Mouse (Mus musculus) stomach, postnatal 0 days (tissue): ENCODE data around the gene Hivep2. TPM values are rescaled to one million over a fixed set of nuclear protein-coding genes. Genes with fewer than 3 reads are reported as not detected.

Experiments used
- ATAC-seq: fragments of 200-750 bp; cut with Nextera tagmentation; 2 replicates; pipeline ENCODE4 v1.8.0; 2017; ENCODE audit not compliant: low FRiP score, low TSS enrichment
- DNase-seq: peaks from one replicate; pipeline ENCODE4 v3.0.0-alpha.2; 2016; ENCODE audit warnings: low spot score
- H3K27ac ChIP-seq: fragments of 300-500 bp; sonication (generic); replicated peaks from 2 replicates; pipeline ENCODE4 v1.5.1; 2014; ENCODE audit warnings: mild to moderate bottlenecking, control low read depth
- H3K27me3 ChIP-seq: fragments of 300-500 bp; sonication (generic); 2 replicates; pipeline ENCODE4 v1.6.1; 2014; ENCODE audit warnings: low read length; ENCODE audit not compliant: control insufficient read depth, insufficient read depth
- H3K36me3 ChIP-seq: fragments of 300-500 bp; sonication (generic); 2 replicates; pipeline ENCODE4 v1.6.1; 2014; ENCODE audit warnings: low read length, mixed read lengths; ENCODE audit not compliant: control insufficient read depth, insufficient read depth
- H3K4me1 ChIP-seq: fragments of 300-500 bp; sonication (generic); replicated peaks from 2 replicates; pipeline ENCODE4 v1.6.1; 2014; ENCODE audit warnings: antibody characterized with exemption; ENCODE audit not compliant: control insufficient read depth, insufficient read depth
- H3K4me2 ChIP-seq: fragments of 300-500 bp; sonication (generic); replicated peaks from 2 replicates; pipeline ENCODE4 v1.6.1; 2014; ENCODE audit warnings: low read depth, mild to moderate bottlenecking, control low read depth, moderate library complexity
- H3K4me3 ChIP-seq: fragments of 300-500 bp; sonication (generic); 2 replicates; pipeline ENCODE4 v1.5.1; 2014; ENCODE audit warnings: low read depth, low read length, control low read depth
- H3K9ac ChIP-seq: fragments of 300-500 bp; sonication (generic); 2 replicates; pipeline ENCODE4 v1.6.1; 2014; ENCODE audit warnings: mild to moderate bottlenecking, low read length, control low read depth, mixed read lengths
- H3K9me3 ChIP-seq: fragments of 300-500 bp; sonication (generic); 2 replicates; pipeline ENCODE4 v1.6.1; 2016; ENCODE audit warnings: low read length; ENCODE audit not compliant: control insufficient read depth
- CTCF ChIP-seq: IDR thresholded peaks from 2 replicates; pipeline ENCODE4 v1.5.1; 2016; ENCODE audit warnings: antibody characterized with exemption, low read depth, mild to moderate bottlenecking, moderate library complexity
- EP300 ChIP-seq: optimal IDR thresholded peaks from 2 replicates; pipeline ENCODE3; 2016; ENCODE audit warnings: antibody characterized with exemption
- WGBS: fragments of 180-500 bp; shearing (Covaris S2); extraction: QIAGEN DNeasy Blood & Tissue Kit; methylation state at CpG from one replicate; pipeline ENCODE4 v1.1.7; 2014; 5-methylcytosine and 5-hydroxymethylcytosine counted together
- polyA plus RNA-seq: library from polyadenylated mRNA; unstranded; fragments of >200 nt; fragmentation: Nextera tagmentation; extraction: Ambion mirVana; gene quantifications from 2 replicates; pipeline ENCODE4 v1.2.1, GENCODE M21; 2015

Hivep2 gene
- polyA plus RNA-seq, 1 experiment from 2014 or later, result 3.1 TPM

DNA sequence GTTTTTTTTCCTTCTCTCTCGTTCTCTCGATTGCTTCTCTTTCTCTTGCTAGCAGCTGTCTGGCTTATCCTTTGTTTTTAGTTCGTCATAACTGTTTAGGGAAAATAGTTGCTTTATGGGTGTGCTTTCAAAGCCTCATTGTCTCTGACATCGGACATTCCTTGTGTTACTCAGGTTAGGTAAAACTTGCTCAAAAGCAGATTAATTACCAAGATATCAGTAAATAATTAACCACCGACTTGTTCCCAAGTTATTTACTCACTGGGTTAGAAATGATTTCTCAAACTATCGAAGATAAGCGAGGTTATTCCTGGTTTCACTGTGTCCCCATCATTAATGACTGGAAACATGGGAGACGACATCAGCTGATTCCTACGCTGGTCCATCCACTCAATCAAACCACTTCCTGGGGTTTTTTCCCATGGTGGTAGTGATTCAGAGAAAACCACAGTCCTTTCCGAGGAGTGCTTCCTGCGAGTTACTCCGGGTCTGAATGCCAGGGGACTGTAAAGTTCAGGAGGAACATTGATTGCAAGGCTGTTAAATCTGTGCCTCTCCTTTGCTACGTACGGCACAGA is 64.7 kb downstream of the Hivep2 start:
- no peak overlapping the region for H3K27ac ChIP-seq
- H3K27me3 ChIP-seq, result no peaks in the 10 kb centered on the region
- no peaks in the 10 kb centered on the region for H3K4me1 ChIP-seq
- ATAC-seq, result no peak
- no peaks in the 10 kb centered on the region for H3K9me3 ChIP-seq
- TF ChIP-seq EP300 (no peak), CTCF (no peak)
- H3K36me3 ChIP-seq, result no peaks in the 10 kb centered on the region
- no peak overlapping the region for H3K4me3 ChIP-seq
- 67% methylated on average over 14 of the region's 14 CpGs for WGBS
- no peak overlapping the region for H3K4me2 ChIP-seq
- DNase-seq, result no peak
- H3K9ac ChIP-seq, result no peak overlapping the region

DNA sequence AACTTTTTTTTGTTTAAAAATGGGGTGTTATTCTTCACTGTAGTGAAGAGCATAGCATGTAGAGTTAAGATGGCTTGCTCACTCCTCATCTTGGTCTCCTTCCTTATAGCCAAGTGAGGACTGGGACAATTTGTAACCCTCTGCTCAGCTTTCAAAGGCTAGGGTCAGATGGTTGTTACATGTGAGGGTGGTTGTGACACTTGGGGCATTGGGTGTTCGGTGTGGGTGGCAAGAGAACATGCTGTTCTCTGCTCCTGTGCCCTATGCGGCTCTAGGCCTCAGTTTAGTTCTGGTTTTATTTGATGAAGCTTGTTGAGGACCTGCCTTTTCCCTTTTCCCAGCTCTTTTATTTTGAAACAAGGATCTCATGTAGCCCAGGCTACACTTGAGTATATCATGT is 66.7 kb downstream of the Hivep2 start:
- H3K4me2 ChIP-seq, result no peak overlapping the region
- no peaks in the 10 kb centered on the region for H3K36me3 ChIP-seq
- no peaks in the 10 kb centered on the region for H3K27me3 ChIP-seq
- H3K4me1 ChIP-seq, result no peaks in the 10 kb centered on the region
- ATAC-seq (no peak), DNase-seq (no peak)
- TF ChIP-seq EP300, result no peak
- TF ChIP-seq CTCF, result no peak
- 95% methylated on average over 2 of the region's 2 CpGs for WGBS
- H3K4me3 ChIP-seq, result no peak overlapping the region
- no peak overlapping the region for H3K27ac ChIP-seq
- H3K9ac ChIP-seq, result no peak overlapping the region
- no peaks in the 10 kb centered on the region for H3K9me3 ChIP-seq

GRCm38 (mm10) chr10:14034046-14034445 is 68.2 kb downstream of the Hivep2 start:
- Histone ChIP-seq H3K9ac (no peak overlapping the region), H3K27me3 (no peaks in the 10 kb centered on the region), H3K9me3 (no peaks in the 10 kb centered on the region), H3K36me3 (no peaks in the 10 kb centered on the region), H3K4me3 (no peak overlapping the region), H3K27ac (no peak overlapping the region), H3K4me2 (no peak overlapping the region), H3K4me1 (no peaks in the 10 kb centered on the region)
- TF ChIP-seq EP300 (no peak), CTCF (no peak)
- ATAC-seq (no peak), DNase-seq (no peak)
- WGBS, result 88% methylated on average over 7 of the region's 7 CpGs

GRCm38 (mm10) chr10:14034790-14035189 is 68.9 kb downstream of the Hivep2 start:
- DNase-seq, result no peak
- H3K4me3 ChIP-seq, result no peak overlapping the region
- TF ChIP-seq EP300 (no peak), CTCF (no peak)
- H3K9me3 ChIP-seq, result no peaks in the 10 kb centered on the region
- no peaks in the 10 kb centered on the region for H3K27me3 ChIP-seq
- no peak overlapping the region for H3K27ac ChIP-seq
- H3K4me2 ChIP-seq, result no peak overlapping the region
- no peak overlapping the region for H3K9ac ChIP-seq
- no peak for ATAC-seq
- H3K36me3 ChIP-seq, result no peaks in the 10 kb centered on the region
- WGBS, result 84% methylated on average over 7 of the region's 7 CpGs
- no peaks in the 10 kb centered on the region for H3K4me1 ChIP-seq

GRCm38 (mm10) chr10:14035607-14036006 is 69.7 kb downstream of the Hivep2 start:
- Histone ChIP-seq H3K4me1 (no peaks in the 10 kb centered on the region), H3K4me3 (no peak overlapping the region), H3K9me3 (no peaks in the 10 kb centered on the region), H3K4me2 (no peak overlapping the region), H3K36me3 (no peaks in the 10 kb centered on the region), H3K27ac (no peak overlapping the region), H3K27me3 (no peaks in the 10 kb centered on the region), H3K9ac (no peak overlapping the region)
- ATAC-seq (no peak), DNase-seq (no peak)
- TF ChIP-seq CTCF (no peak), EP300 (no peak)
- WGBS, result 50% methylated on average over 5 of the region's 5 CpGs

DNA sequence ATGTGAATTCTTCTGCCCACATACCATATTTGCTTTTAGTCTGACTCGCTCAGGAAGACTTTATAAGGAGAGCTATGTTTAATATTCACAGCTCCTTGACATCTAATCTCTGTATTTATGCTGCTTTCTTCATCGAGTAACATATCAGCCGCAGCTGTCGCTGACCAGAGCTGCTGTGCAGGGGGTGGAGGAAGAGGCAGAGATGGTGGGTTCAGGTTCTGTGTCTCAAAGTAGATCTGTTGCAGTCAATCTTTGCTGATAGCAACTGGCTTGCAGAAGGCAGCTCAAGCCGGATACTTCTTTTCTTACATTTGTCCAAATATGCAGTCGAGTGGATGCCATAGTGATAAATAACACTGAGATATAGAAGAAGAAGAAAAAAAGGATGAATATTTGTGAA is 70.6 kb downstream of the Hivep2 start:
- H3K27me3 ChIP-seq, result no peaks in the 10 kb centered on the region
- H3K27ac ChIP-seq, result no peak overlapping the region
- H3K36me3 ChIP-seq, result no peaks in the 10 kb centered on the region
- H3K4me2 ChIP-seq, result no peak overlapping the region
- ATAC-seq, result no peak
- no peak overlapping the region for H3K9ac ChIP-seq
- H3K4me3 ChIP-seq, result no peak overlapping the region
- no peaks in the 10 kb centered on the region for H3K9me3 ChIP-seq
- no peaks in the 10 kb centered on the region for H3K4me1 ChIP-seq
- TF ChIP-seq CTCF, result no peak
- 56% methylated on average over 6 of the region's 6 CpGs for WGBS
- no peak for DNase-seq
